10 mouse cellular contexts compared by ENCODE assay signal in the genomic region with DNA sequence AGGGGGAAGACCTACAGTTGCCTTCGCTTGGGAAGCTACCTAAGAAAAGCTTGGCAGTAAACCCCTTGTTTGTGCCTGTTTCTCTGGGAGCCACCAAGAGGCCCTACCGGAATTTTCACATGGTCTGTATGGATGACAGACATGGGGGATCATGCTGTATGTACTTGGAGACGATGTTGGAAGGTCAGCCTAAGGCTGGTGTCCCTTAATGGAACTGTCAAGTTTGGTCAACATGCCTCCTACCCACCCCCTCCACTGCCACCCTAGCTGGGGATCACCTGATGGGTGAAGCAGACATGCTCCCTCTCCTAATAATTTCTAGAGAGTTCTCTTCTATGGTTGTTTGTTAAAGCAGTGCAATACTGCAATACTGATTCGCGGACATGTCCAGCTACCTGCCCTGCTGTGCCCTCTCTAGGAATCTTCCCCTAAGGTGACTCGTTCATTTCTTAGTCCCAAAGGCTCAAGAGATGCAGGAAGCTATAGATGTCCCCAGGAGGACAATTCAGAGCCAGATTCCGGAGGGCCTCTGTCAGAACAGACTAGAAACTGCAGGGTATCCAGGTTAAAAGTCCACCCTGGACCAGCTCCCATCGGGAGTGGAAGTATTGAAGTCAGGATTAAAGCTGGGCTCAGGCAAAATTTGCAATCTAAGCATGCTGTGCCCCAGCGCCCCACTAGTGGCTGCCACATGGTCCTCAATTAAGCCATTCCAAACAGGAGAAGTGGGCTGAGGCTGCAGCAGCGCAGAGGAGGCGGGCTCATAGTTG. TPM values are rescaled to one million over a fixed set of nuclear protein-coding genes. Genes with fewer than 3 reads are reported as not detected.
DNase-seq lines count a peak whose midpoint lies in the region; ATAC-seq and TF ChIP-seq lines count a peak whose summit lies in the region.
"Had no signal": no experiment of that assay in that cellular context is flagged by ENCODE, and none has a peak within 500 bp of the region (broad histone marks: within the 10 kb centered on the region; RNA-seq: fewer than 3 reads in every experiment).

No protein-coding gene starts in this region.

- DNase-seq in heart, embryonic 10.5 days (ENCODE audit: low spot score) = no peak
- no peak for DNase-seq in heart, adult 8-10 months (ENCODE audit: low spot score)
- no peak for DNase-seq in thymus, adult 2 months
- no peak for DNase-seq in thymus, postnatal 36 days
- DNase-seq in adrenal gland, postnatal 14 days = no peak
- DNase-seq in yolk sac, embryonic 10.5 days (ENCODE audit: low spot score) = no peak
- DNase-seq in ovary, postnatal 10 days (ENCODE audit: low spot score) = no peak

- no peak overlapping the region for H3K9ac ChIP-seq in limb, embryonic 15.5 days

- H3K4me3 ChIP-seq in heart, embryonic 10.5 days = peak overlapping the region; percentile 54
- peak overlapping the region; percentile 34; the same call in 1 of the 2 replicates for H3K4me3 ChIP-seq in thymus, adult 2 months (ENCODE audit: control insufficient read depth, insufficient read depth, low read length)
- H3K4me3 ChIP-seq in limb, embryonic 15.5 days = peak overlapping the region; percentile 28; the same call in 1 of the 2 replicates

- H3K9me3 ChIP-seq in heart, embryonic 10.5 days = no peaks in the 10 kb centered on the region
- no peaks in the 10 kb centered on the region for H3K9me3 ChIP-seq in limb, embryonic 15.5 days

- WGBS in heart, embryonic 10.5 days = 30% methylated on average over 11 of the region's 11 CpGs
- WGBS in thymus, adult 2 months = 44% methylated on average over 11 of the region's 11 CpGs
- 21% methylated on average over 11 of the region's 11 CpGs for WGBS in limb, embryonic 15.5 days

- H3K4me1 ChIP-seq in heart, embryonic 10.5 days = peaks cover 38% of the 10 kb centered on the region
- peaks cover 31% of the 10 kb centered on the region for H3K4me1 ChIP-seq in thymus, adult 2 months (replicated peaks; ENCODE audit: control insufficient read depth, insufficient read depth, low read length)
- peaks cover 38% of the 10 kb centered on the region for H3K4me1 ChIP-seq in limb, embryonic 15.5 days

- no peak for TF ChIP-seq CTCF in thymus, adult 2 months (IDR thresholded peaks at IDR 0.05; ENCODE audit: borderline replicate concordance, control insufficient read depth, extremely low read depth, insufficient read depth, low read length, poor library complexity)

- peaks cover 89% of the 10 kb centered on the region for H3K27me3 ChIP-seq in heart, embryonic 10.5 days (ENCODE audit: insufficient read depth, poor library complexity, severe bottlenecking)
- peaks cover 30% of the 10 kb centered on the region for H3K27me3 ChIP-seq in thymus, adult 2 months (ENCODE audit: control insufficient read depth, insufficient read depth, low read length)
- peaks cover 81% of the 10 kb centered on the region for H3K27me3 ChIP-seq in limb, embryonic 15.5 days

- ATAC-seq in limb, embryonic 15.5 days (ENCODE audit: insufficient number of reproducible peaks, low FRiP score, low TSS enrichment, low read depth) = no peak

- peak overlapping the region; percentile 84 for H3K4me2 ChIP-seq in limb, embryonic 15.5 days

- no peak for TF ChIP-seq POLR2A in thymus, adult 2 months (IDR thresholded peaks at IDR 0.05; ENCODE audit: control insufficient read depth, extremely low read depth, insufficient read depth, low read length, poor library complexity)

- H3K36me3 ChIP-seq in heart, embryonic 10.5 days = no peaks in the 10 kb centered on the region
- H3K36me3 ChIP-seq in thymus, adult 2 months (ENCODE audit: control insufficient read depth, insufficient read depth, low read length) = no peaks in the 10 kb centered on the region
- no peaks in the 10 kb centered on the region for H3K36me3 ChIP-seq in limb, embryonic 15.5 days

- peak overlapping the region; percentile 67 for H3K27ac ChIP-seq in heart, embryonic 10.5 days
- no peak overlapping the region for H3K27ac ChIP-seq in thymus, adult 2 months (ENCODE audit: control insufficient read depth, insufficient read depth, low read length)
- no peak overlapping the region for H3K27ac ChIP-seq in limb, embryonic 15.5 days

RNA-seq across cellular contexts. Expression of gene Dnajc5g, which starts 10.2 kb away (rescaled TPM):
- polyA plus RNA-seq in heart, embryonic 10.5 days (2016; fragmentation: Nextera tagmentation; extraction: Ambion mirVana) = not detected in 2 replicates
- total RNA-seq in heart, adult 8-10 months (2022) = not detected
- not detected in 2 replicates for polyA plus RNA-seq in thymus, adult 2 months (2012; rRNA removed)
- polyA plus RNA-seq in limb, embryonic 15.5 days (2015; fragmentation: Nextera tagmentation; extraction: Ambion mirVana) = not detected in 2 replicates
- not detected in 2 replicates for total RNA-seq in adrenal gland, postnatal 14 days (2021)
- total RNA-seq: hematopoietic stem cell, adult 5-6 weeks had no signal
- polyA plus RNA-seq: C2C12 had no signal

RNA-seq across cellular contexts. Expression of gene Slc30a3, which starts 12.1 kb away (rescaled TPM):
- 0.62 and 0.67 TPM in 2 replicates for polyA plus RNA-seq in heart, embryonic 10.5 days (2016; fragmentation: Nextera tagmentation; extraction: Ambion mirVana)
- total RNA-seq in heart, adult 8-10 months (2022) = under 1 TPM in 1 of 4 experiments, not detected in 3; 0.16 TPM
- polyA plus RNA-seq in thymus, adult 2 months (2012; rRNA removed) = 0.48 and 0.77 TPM in 2 replicates
- 0.50 and 0.66 TPM in 2 replicates for polyA plus RNA-seq in limb, embryonic 15.5 days (2015; fragmentation: Nextera tagmentation; extraction: Ambion mirVana)
- total RNA-seq in adrenal gland, postnatal 14 days (2021) = 0.49 and 0.74 TPM in 2 replicates
- total RNA-seq: hematopoietic stem cell, adult 5-6 weeks had no signal

RNA-seq across cellular contexts. Expression of gene Trim54, which starts 20.6 kb away (rescaled TPM):
- polyA plus RNA-seq in heart, embryonic 10.5 days (2016; fragmentation: Nextera tagmentation; extraction: Ambion mirVana) = 17.0 and 23.8 TPM in 2 replicates
- 100 to 1,000 TPM; 360 to 427 (median 392) TPM for total RNA-seq in heart, adult 8-10 months (2022)
- polyA plus RNA-seq in thymus, adult 2 months (2012; rRNA removed) = 0.92 and 9.3 TPM in 2 replicates
- polyA plus RNA-seq in limb, embryonic 15.5 days (2015; fragmentation: Nextera tagmentation; extraction: Ambion mirVana) = 7.6 and 21.7 TPM in 2 replicates
- not detected in 2 replicates for total RNA-seq in adrenal gland, postnatal 14 days (2021)
- total RNA-seq: hematopoietic stem cell, adult 5-6 weeks had no signal

RNA-seq across cellular contexts. Expression of gene Cad, which starts 41.3 kb away (rescaled TPM):
- polyA plus RNA-seq in heart, embryonic 10.5 days (2016; fragmentation: Nextera tagmentation; extraction: Ambion mirVana) = 42.7 and 50.9 TPM in 2 replicates
- 10 to 100 TPM; 13.0 to 17.3 (median 16.3) TPM for total RNA-seq in heart, adult 8-10 months (2022)
- polyA plus RNA-seq in thymus, adult 2 months (2012; rRNA removed) = 59.8 and 80.9 TPM in 2 replicates
- polyA plus RNA-seq in limb, embryonic 15.5 days (2015; fragmentation: Nextera tagmentation; extraction: Ambion mirVana) = 25.1 and 26.3 TPM in 2 replicates
- total RNA-seq in adrenal gland, postnatal 14 days (2021) = 31.0 and 37.3 TPM in 2 replicates

RNA-seq across cellular contexts. Expression of gene Ucn, which starts 42.7 kb away (rescaled TPM):
- not detected in 2 replicates for polyA plus RNA-seq in heart, embryonic 10.5 days (2016; fragmentation: Nextera tagmentation; extraction: Ambion mirVana)
- total RNA-seq in heart, adult 8-10 months (2022) = not detected
- polyA plus RNA-seq in thymus, adult 2 months (2012; rRNA removed) = not detected in 2 replicates
- not detected in 2 replicates for polyA plus RNA-seq in limb, embryonic 15.5 days (2015; fragmentation: Nextera tagmentation; extraction: Ambion mirVana)
- total RNA-seq in adrenal gland, postnatal 14 days (2021) = not detected in 2 replicates
- total RNA-seq: hematopoietic stem cell, adult 5-6 weeks had no signal
- polyA plus RNA-seq: C2C12 had no signal
